Mouse (Mus musculus) kidney, embryonic 16.5 days (tissue): ENCODE data around the gene Cryaa. TPM values are rescaled to one million over a fixed set of nuclear protein-coding genes. Genes with fewer than 3 reads are reported as not detected.

Source experiments
- ATAC-seq: fragments of 200-750 bp; cut with Nextera tagmentation; 2 replicates; pipeline ENCODE4 v1.8.0; 2017; ENCODE audit warnings: moderate TSS enrichment; ENCODE audit not compliant: low FRiP score, low TSS enrichment
- H3K27ac ChIP-seq: fragments of 300-500 bp; sonication (generic); 2 replicates; pipeline ENCODE4 v1.5.1; 2014; ENCODE audit warnings: low read length
- H3K27me3 ChIP-seq: fragments of 300-500 bp; sonication (generic); 2 replicates; pipeline ENCODE4 v1.6.1; 2014; ENCODE audit warnings: low read length, control low read depth, mixed read lengths; ENCODE audit not compliant: insufficient read depth
- H3K36me3 ChIP-seq: fragments of 300-500 bp; sonication (generic); 2 replicates; pipeline ENCODE4 v1.6.1; 2014; ENCODE audit warnings: low read length, control low read depth, mixed read lengths; ENCODE audit not compliant: insufficient read depth
- H3K4me1 ChIP-seq: fragments of 300-500 bp; sonication (generic); 2 replicates; pipeline ENCODE4 v1.6.1; 2014; ENCODE audit warnings: low read length, control low read depth, mixed read lengths; ENCODE audit not compliant: insufficient read depth
- H3K4me2 ChIP-seq: fragments of 300-500 bp; sonication (generic); replicated peaks from 2 replicates; pipeline ENCODE4 v1.6.1; 2014; ENCODE audit warnings: low read depth, low read length
- H3K4me3 ChIP-seq: fragments of 300-500 bp; sonication (generic); 2 replicates; pipeline ENCODE4 v1.5.1; 2014; ENCODE audit warnings: mild to moderate bottlenecking, low read length
- H3K9ac ChIP-seq: fragments of 300-500 bp; sonication (generic); replicated peaks from 2 replicates; pipeline ENCODE4 v1.6.1; 2014; ENCODE audit warnings: low read length
- H3K9me3 ChIP-seq: fragments of 300-500 bp; sonication (generic); 2 replicates; pipeline ENCODE4 v1.6.1; 2016; ENCODE audit warnings: low read length, control low read depth
- WGBS: fragments of 180-500 bp; shearing (Covaris S2); extraction: QIAGEN DNeasy Blood & Tissue Kit; methylation state at CpG from one replicate; pipeline ENCODE4 v1.1.7; 2014; 5-methylcytosine and 5-hydroxymethylcytosine counted together
- polyA plus RNA-seq: library from polyadenylated mRNA; unstranded; fragments of >200 nt; fragmentation: Nextera tagmentation; extraction: Ambion mirVana; gene quantifications from 2 replicates; pipeline ENCODE4 v1.2.1, GENCODE M21; 2015

The Cryaa gene
- polyA plus RNA-seq, 1 experiment from 2014 or later = not detected

DNA sequence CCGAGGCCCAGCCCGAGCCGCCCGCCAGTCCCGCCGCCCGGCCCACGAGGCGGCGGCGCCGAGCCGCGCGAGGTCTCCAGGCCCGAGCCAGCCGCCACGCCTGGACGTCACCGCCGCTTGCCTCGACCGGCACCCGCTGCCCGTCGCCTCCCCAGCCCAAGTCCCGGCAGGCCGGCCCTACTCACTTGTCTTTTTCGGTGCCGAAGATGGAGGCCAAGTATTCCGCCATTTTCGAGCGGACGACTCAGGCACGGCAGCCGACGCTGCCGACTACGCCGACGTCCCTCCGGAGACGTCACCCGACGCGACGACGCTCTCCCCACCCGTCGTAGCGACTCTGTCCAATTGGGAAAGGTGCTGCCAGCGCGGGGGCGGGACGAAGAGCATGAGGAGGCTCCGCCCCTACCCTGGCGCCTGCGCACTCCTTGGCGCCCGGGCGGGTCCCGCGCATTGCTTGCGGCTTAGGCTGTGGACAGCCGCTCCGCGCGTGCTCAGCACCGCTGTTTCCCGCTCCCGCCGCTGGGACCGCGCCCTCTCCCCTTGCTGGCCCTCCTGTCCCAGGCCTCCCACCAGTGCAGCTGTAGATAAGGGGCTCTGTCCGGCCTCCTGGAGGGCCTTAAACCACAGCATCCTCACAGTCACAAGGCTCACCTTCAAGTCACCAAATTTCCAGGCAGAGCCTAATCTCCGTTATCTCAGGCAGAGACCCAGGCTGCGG, 19.0 kb upstream of the Cryaa start, which contains the start of gene U2af1:
Gene U2af1 (minus strand): TSS at position 425 of the 718 bp plus-strand sequence.
- Histone ChIP-seq H3K9ac (peak within 1 kb of the TSS; percentile 99), H3K4me1 (peaks cover 18% of the 10 kb centered on the region), H3K36me3 (peaks cover 23% of the 10 kb centered on the region), H3K27ac (peak within 1 kb of the TSS; percentile 84), H3K4me2 (peak within 1 kb of the TSS; percentile 80), H3K27me3 (no peaks in the 10 kb centered on the region), H3K4me3 (peak within 1 kb of the TSS; percentile 95), H3K9me3 (no peaks in the 10 kb centered on the region)
- ATAC-seq = peak; percentile 99
- WGBS = under 1% methylated on average over 71 of the region's 77 CpGs

DNA sequence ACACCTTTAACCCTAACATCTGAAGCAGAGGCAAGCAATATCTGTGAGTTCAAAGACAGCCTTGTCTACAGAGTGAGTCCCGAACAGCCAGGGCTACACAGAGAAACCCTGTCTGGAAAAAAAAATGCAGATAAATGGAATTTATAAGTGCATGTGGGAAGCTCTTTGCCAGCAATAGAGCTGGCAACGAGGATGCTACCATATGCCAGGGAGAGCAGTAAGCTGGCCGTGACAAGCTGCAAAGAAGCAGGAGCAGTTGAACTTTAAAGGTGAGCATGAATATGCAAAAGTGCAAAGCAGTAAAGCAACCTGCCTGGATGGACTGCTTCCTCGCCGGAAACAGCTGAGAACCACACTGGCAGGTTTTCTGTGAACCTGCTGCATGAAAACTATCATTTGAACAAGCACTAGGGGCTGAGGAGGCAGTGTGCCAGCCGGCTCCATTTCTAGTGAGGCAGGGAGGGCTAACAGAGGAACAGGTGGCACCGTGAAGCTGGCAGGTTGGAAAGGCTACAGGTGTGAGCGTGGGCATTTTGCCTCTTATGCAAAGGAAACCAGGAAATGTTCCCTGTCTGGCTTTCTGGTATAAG, 16.9 kb upstream of the Cryaa start:
- no peak for ATAC-seq
- Histone ChIP-seq H3K9ac (peak overlapping the region; percentile 11; the same call in 1 of the 2 replicates), H3K27me3 (no peaks in the 10 kb centered on the region), H3K4me2 (no peak overlapping the region), H3K27ac (no peak overlapping the region), H3K4me1 (peaks cover 17% of the 10 kb centered on the region), H3K9me3 (no peaks in the 10 kb centered on the region), H3K4me3 (no peak overlapping the region), H3K36me3 (peaks cover 3% of the 10 kb centered on the region)
- WGBS = 66% methylated on average over 8 of the region's 8 CpGs

DNA sequence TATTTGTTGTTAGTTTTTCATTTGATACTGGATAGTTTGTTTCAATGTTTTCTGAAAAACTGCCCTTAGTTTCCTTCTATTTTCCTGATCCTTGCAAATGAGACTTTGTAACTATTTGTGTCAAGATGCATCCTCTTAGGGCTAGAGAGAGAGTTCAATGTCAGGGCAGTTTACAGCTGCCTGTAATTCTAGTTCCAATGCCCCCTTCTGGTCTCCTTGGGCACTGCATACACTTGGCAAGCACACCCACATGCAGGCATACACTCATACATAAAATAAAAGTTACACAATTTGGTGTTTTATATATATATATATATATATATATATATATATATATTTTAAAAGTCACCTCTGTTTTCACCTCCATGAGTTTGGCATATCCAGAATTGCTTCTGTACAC, 14.8 kb upstream of the Cryaa start:
- H3K4me2 ChIP-seq = no peak overlapping the region
- no peaks in the 10 kb centered on the region for H3K27me3 ChIP-seq
- H3K9me3 ChIP-seq = no peaks in the 10 kb centered on the region
- no peak overlapping the region for H3K4me3 ChIP-seq
- no peak overlapping the region for H3K9ac ChIP-seq
- ATAC-seq = no peak
- H3K27ac ChIP-seq = no peak overlapping the region
- peaks cover 4% of the 10 kb centered on the region; the same call in 1 of the 2 replicates for H3K4me1 ChIP-seq
- no peaks in the 10 kb centered on the region for H3K36me3 ChIP-seq

DNA sequence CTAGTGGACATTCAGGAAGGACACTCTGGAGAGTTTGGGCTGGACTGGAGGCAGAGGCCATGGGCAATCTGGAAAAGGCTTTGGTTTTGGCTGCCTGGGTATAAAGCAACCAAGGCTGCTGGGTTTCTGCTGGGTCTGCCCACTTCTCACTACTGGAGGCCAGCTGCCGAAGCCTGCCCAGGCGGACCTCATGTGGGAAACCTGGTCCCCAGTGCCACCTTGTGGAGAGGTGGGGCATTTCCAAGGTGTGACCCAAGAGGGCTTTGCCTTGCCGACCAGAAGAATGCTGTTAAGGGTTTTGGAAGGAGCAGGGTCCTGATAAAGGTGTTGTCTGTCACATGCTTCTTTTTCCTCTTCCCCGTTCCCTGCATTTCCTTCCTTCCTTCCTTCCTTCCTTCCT, 12.8 kb upstream of the Cryaa start:
- Histone ChIP-seq H3K27ac (no peak overlapping the region), H3K4me1 (no peaks in the 10 kb centered on the region), H3K9me3 (no peaks in the 10 kb centered on the region), H3K4me2 (no peak overlapping the region), H3K4me3 (no peak overlapping the region), H3K27me3 (no peaks in the 10 kb centered on the region), H3K9ac (no peak overlapping the region), H3K36me3 (no peaks in the 10 kb centered on the region)
- peak; percentile 85 for ATAC-seq
- WGBS = 13% methylated on average over 4 of the region's 4 CpGs

DNA sequence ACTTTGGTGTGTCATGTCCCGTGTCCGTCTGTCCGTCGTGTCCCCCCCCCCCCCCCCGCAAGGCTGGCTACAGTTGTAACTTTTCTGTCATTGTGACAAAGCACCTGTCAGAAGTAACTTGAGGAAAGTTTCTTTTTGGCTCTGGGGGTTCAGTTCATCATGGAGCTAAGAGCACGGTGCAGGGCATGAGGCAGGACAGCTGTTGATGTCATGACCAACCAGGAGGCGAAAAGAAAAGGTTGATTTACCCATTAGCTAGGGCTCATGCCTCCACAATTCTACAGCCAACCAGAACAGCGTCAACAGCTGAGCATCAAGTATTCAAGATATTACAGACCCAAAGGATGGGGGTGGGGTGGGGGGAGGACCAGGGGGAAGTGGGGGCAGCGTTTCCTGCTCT, 9.3 kb upstream of the Cryaa start:
- Histone ChIP-seq H3K9me3 (no peaks in the 10 kb centered on the region), H3K27ac (no peak overlapping the region), H3K4me2 (no peak overlapping the region), H3K27me3 (no peaks in the 10 kb centered on the region), H3K4me1 (peaks cover 4% of the 10 kb centered on the region; the same call in 1 of the 2 replicates), H3K9ac (no peak overlapping the region), H3K4me3 (no peak overlapping the region), H3K36me3 (no peaks in the 10 kb centered on the region)
- WGBS = 36% methylated on average over 9 of the region's 9 CpGs
- ATAC-seq = no peak

DNA sequence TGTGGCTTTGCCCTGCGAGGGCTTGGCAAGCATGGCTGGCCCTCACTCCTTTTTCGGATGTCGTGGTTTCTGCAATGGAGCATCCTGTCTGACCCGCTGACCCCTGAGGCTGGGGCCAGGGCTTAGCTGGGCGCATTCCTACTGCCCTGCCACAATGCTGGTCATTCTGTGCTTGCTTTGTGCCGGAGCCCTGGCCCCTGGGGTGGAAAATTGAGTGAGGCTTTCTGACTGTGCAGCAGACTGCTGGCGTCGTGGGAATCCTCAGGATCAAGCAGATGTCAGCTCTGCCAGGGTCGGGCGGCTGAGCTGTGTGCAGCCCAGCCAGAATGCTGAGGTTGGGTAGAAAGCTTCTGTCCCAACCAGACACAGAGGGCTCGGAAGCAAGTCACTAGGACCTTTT, 7.4 kb upstream of the Cryaa start:
- Histone ChIP-seq H3K27me3 (no peaks in the 10 kb centered on the region), H3K4me1 (peaks cover 4% of the 10 kb centered on the region; the same call in 1 of the 2 replicates), H3K9me3 (no peaks in the 10 kb centered on the region), H3K4me2 (no peak overlapping the region), H3K36me3 (no peaks in the 10 kb centered on the region), H3K9ac (no peak overlapping the region), H3K4me3 (no peak overlapping the region), H3K27ac (no peak overlapping the region)
- 51% methylated on average over 11 of the region's 11 CpGs for WGBS
- no peak for ATAC-seq

DNA sequence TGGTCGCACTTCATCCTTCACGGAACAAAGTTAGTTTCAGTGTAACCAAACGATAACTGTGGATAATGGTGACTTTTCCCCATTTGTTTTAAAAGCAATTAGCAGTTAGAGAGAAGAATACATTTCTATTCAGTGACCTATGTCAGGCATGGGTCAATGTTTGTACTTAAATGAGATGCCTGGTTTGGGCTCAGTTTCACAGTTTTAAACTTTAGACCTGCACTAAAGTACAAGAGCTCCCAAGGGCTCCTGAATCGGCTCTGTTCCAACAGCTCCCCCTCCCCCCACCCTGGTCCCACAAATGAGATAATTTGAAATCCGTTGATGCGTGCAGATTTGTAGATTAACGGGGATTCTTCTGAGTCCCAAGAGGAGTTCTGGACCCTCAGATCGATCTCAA, 5.9 kb upstream of the Cryaa start:
- no peaks in the 10 kb centered on the region for H3K36me3 ChIP-seq
- H3K4me3 ChIP-seq = no peak overlapping the region
- H3K4me1 ChIP-seq = peaks cover 4% of the 10 kb centered on the region; the same call in 1 of the 2 replicates
- no peak overlapping the region for H3K9ac ChIP-seq
- no peak overlapping the region for H3K4me2 ChIP-seq
- no peak for ATAC-seq
- no peaks in the 10 kb centered on the region for H3K9me3 ChIP-seq
- H3K27me3 ChIP-seq = no peaks in the 10 kb centered on the region
- H3K27ac ChIP-seq = no peak overlapping the region
- WGBS = 43% methylated on average over 8 of the region's 8 CpGs

DNA sequence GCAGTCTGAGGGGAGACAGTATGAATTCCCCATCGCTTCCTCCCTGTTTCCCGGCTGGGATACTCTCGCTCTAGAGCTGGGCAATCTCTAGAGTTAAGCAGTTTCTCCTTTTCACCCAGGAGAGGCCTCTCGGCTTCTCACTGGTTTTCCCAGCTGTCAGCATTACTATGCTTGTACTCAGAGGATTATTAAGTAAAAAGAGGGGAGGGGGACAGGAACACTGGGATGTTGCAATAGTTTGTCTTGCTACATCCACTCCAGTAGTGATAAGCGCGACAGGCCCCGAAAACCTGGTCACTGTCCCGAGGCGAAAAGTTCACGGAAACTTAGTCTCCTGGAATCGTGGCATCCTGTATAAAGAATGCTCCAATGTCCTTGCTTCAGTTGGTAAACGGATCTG, 5.3 kb upstream of the Cryaa start:
- no peaks in the 10 kb centered on the region for H3K27me3 ChIP-seq
- H3K9ac ChIP-seq = no peak overlapping the region
- no peak overlapping the region for H3K4me3 ChIP-seq
- no peaks in the 10 kb centered on the region for H3K36me3 ChIP-seq
- H3K4me1 ChIP-seq = peaks cover 4% of the 10 kb centered on the region; the same call in 1 of the 2 replicates
- H3K4me2 ChIP-seq = no peak overlapping the region
- ATAC-seq = no peak
- WGBS = 84% methylated on average over 12 of the region's 12 CpGs
- H3K9me3 ChIP-seq = no peaks in the 10 kb centered on the region
- H3K27ac ChIP-seq = no peak overlapping the region

DNA sequence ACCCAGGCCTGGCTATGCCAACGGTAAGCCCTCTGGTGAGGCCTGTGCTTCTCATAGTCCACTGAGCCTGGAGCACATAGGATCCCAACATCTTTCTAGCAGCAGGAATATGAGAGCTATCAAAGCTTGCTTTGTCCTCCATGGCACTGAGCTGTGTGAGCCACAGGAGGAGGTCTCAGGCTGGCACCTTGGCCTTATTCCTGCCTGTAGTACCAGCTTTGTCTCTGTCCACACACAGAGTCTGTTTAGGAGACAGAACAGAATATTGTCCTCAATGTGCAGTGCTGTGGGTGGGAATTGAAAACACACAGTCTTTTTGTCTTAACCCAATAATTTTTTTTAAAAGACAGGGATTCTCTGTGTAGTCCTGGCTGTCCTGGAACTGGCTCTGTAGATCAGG, 3.2 kb upstream of the Cryaa start:
- Histone ChIP-seq H3K4me2 (no peak overlapping the region), H3K4me3 (no peak overlapping the region), H3K27ac (no peak overlapping the region), H3K36me3 (no peaks in the 10 kb centered on the region), H3K9ac (no peak overlapping the region), H3K9me3 (no peaks in the 10 kb centered on the region), H3K27me3 (no peaks in the 10 kb centered on the region), H3K4me1 (peaks cover 4% of the 10 kb centered on the region; the same call in 1 of the 2 replicates)
- no peak for ATAC-seq
- 69% methylated on average over 1 of the region's 1 CpGs for WGBS

DNA sequence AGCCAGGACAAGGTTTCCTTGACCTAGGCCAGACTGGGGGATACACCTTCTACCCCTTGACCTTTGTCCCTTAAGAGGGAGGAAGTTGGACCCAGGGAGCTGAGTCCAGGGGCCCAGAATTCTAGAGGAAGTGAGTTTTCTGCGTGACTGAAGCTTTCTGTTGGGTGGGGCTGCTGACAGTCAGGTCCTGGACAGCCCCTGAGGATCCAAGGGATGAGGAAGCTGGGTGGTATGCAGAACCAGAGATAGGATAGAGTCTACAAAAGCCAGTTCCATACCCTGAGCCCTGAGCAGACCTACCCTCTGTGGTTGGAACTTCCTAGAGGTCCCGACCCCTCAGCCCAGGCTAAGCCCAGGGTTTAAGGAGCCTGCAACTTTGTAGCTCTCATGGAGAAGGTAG, 2.8 kb downstream of the Cryaa start:
- no peaks in the 10 kb centered on the region for H3K36me3 ChIP-seq
- H3K4me2 ChIP-seq = no peak overlapping the region
- 65% methylated on average over 2 of the region's 2 CpGs for WGBS
- H3K27me3 ChIP-seq = no peaks in the 10 kb centered on the region
- no peak overlapping the region for H3K27ac ChIP-seq
- H3K9me3 ChIP-seq = no peaks in the 10 kb centered on the region
- no peak for ATAC-seq
- no peak overlapping the region for H3K9ac ChIP-seq
- no peak overlapping the region for H3K4me3 ChIP-seq
- H3K4me1 ChIP-seq = 0 out of 2 replicates have a peak, but pooled peaks cover 2% of the 10 kb centered on the region
